Mouse (Mus musculus) lung, embryonic 14.5 days (tissue): ENCODE measurements around the gene Ikzf2. TPM values are rescaled to one million over a fixed set of nuclear protein-coding genes. Genes with fewer than 3 reads are reported as not detected.

Experiments
- ATAC-seq: fragments of 200-750 bp; cut with Nextera tagmentation; 2 replicates; pipeline ENCODE4 v1.8.0; 2017; ENCODE audit warnings: mild to moderate bottlenecking, moderate TSS enrichment, moderate library complexity; ENCODE audit not compliant: insufficient read depth
- DNase-seq: peaks from one replicate; pipeline ENCODE4 v3.0.0-alpha.2; 2015
- H3K27ac ChIP-seq: fragments of 300-500 bp; sonication (generic); 2 replicates; pipeline ENCODE4 v1.5.1; 2014; ENCODE audit warnings: low read depth, mild to moderate bottlenecking, moderate library complexity
- H3K27me3 ChIP-seq: fragments of 300-500 bp; sonication (generic); 2 replicates; pipeline ENCODE4 v1.6.1; 2014; ENCODE audit warnings: low read length, control low read depth; ENCODE audit not compliant: insufficient read depth
- H3K36me3 ChIP-seq: fragments of 300-500 bp; sonication (generic); 2 replicates; pipeline ENCODE4 v1.6.1; 2014; ENCODE audit warnings: control low read depth; ENCODE audit not compliant: insufficient read depth
- H3K4me1 ChIP-seq: fragments of 300-500 bp; sonication (generic); 2 replicates; pipeline ENCODE4 v1.6.1; 2014; ENCODE audit warnings: antibody characterized with exemption, control low read depth; ENCODE audit not compliant: insufficient read depth
- H3K4me2 ChIP-seq: fragments of 300-500 bp; sonication (generic); 2 replicates; pipeline ENCODE4 v1.6.1; 2014; ENCODE audit warnings: mild to moderate bottlenecking
- H3K4me3 ChIP-seq: fragments of 300-500 bp; sonication (generic); 2 replicates; pipeline ENCODE4 v1.5.1; 2014; ENCODE audit warnings: low read depth, low read length
- H3K9ac ChIP-seq: fragments of 300-500 bp; sonication (generic); 2 replicates; pipeline ENCODE4 v1.6.1; 2014
- H3K9me3 ChIP-seq: fragments of 300-500 bp; sonication (generic); 2 replicates; pipeline ENCODE4 v1.6.1; 2016; ENCODE audit warnings: low read depth, low read length, control low read depth
- CTCF ChIP-seq: IDR thresholded peaks from 2 replicates; pipeline ENCODE4 v1.5.1; 2016; ENCODE audit warnings: antibody characterized with exemption, low read depth
- WGBS: fragments of 180-500 bp; shearing (Covaris S2); extraction: QIAGEN DNeasy Blood & Tissue Kit; methylation state at CpG from one replicate; pipeline ENCODE4 v1.1.7; 2014; 5-methylcytosine and 5-hydroxymethylcytosine counted together
- polyA plus RNA-seq: library from polyadenylated mRNA; unstranded; fragments of >200 nt; fragmentation: Nextera tagmentation; extraction: Ambion mirVana; gene quantifications from 2 replicates; pipeline ENCODE4 v1.2.1, GENCODE M21; 2014

Ikzf2 gene
- 2.9 and 3.4 TPM in 2 replicates for polyA plus RNA-seq

DNA sequence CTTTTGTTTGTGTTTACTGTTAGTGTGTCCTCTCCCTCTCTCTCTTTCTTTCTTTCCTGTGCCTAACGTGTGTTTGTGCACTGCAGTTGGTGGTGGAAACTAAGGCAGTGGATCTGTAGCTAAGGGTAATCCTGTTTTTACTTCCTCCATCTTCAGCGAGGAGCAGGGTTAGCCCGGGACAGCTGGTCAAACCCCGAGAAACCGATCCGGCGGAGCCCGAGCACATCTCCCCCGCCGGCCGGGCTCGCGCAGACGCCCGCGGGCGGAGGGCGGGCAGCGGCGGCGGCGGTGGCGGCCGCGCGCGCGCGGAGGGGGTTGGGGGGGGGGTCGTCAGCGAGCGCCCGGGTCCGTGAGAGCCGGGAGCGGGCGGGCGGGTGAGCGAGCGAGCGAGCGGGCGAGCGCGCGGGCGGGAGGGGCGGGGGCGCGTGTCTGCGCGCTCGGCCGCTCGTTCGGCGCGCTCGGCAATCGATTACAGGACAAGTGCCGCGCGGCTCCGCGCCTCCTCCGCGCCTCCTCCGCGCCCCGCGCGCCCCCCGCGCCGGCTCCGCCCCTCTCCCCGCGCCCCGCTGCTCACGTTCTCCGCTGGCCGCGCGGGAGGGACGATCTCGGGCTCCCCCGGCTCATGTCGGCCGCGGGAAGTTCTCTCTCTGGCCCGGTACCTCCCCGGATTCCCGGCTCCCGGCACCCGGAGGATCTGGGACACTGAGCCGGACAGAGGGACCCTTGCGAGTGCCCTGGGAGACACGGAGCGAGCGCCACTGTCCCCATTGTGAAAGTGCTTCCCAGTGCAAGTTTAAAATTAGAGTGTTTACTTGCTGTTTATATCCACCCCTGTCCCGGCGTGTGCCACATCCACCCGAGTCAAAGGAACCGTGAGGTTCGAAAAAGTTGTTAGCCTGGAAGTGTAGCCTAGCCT lies at the start of gene Ikzf2:
Gene Ikzf2 (minus strand): TSS at position 170 of the 916 bp plus-strand sequence.
- no peaks in the 10 kb centered on the region for H3K36me3 ChIP-seq
- DNase-seq = peak; percentile 87
- peak within 1 kb of the TSS; percentile 67 for H3K4me2 ChIP-seq
- under 1% methylated on average over 59 of the region's 105 CpGs for WGBS
- peak within 1 kb of the TSS; percentile 69 for H3K9ac ChIP-seq
- no peaks in the 10 kb centered on the region for H3K4me1 ChIP-seq
- H3K27me3 ChIP-seq = no peaks in the 10 kb centered on the region
- peak; percentile 92 for ATAC-seq
- H3K4me3 ChIP-seq = peak within 1 kb of the TSS; percentile 73
- H3K9me3 ChIP-seq = no peaks in the 10 kb centered on the region
- H3K27ac ChIP-seq = peak within 1 kb of the TSS; percentile 83
- no peak for TF ChIP-seq CTCF

DNA sequence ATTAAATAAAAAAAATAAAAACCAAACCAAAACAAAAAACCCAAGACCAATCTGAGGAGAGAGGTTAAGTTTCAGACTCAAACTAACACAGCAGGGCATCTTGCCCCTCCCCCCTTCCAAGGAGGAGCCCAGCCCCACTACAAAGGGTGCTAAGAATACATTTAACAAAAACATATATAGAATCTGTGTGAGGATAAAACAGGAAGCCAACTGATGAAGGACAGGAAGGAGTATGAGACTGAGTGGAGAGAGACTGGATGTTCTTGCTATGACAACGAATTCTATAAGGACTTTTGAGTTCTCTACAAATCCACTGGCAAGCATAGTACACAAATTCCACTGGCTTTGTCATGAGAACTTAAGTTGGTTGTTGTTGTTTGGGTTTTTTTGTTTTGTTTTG lies 42.7 kb upstream of the Ikzf2 start:
- H3K27me3 ChIP-seq = no peaks in the 10 kb centered on the region
- ATAC-seq (no peak), DNase-seq (no peak)
- H3K36me3 ChIP-seq = no peaks in the 10 kb centered on the region
- H3K27ac ChIP-seq = no peak overlapping the region
- WGBS = 55% methylated on average over 1 of the region's 1 CpGs
- H3K4me1 ChIP-seq = 0 out of 2 replicates have a peak, but pooled peaks cover 2% of the 10 kb centered on the region
- TF ChIP-seq CTCF = no peak
- no peak overlapping the region for H3K4me2 ChIP-seq
- no peaks in the 10 kb centered on the region for H3K9me3 ChIP-seq
- no peak overlapping the region for H3K4me3 ChIP-seq
- no peak overlapping the region for H3K9ac ChIP-seq

DNA sequence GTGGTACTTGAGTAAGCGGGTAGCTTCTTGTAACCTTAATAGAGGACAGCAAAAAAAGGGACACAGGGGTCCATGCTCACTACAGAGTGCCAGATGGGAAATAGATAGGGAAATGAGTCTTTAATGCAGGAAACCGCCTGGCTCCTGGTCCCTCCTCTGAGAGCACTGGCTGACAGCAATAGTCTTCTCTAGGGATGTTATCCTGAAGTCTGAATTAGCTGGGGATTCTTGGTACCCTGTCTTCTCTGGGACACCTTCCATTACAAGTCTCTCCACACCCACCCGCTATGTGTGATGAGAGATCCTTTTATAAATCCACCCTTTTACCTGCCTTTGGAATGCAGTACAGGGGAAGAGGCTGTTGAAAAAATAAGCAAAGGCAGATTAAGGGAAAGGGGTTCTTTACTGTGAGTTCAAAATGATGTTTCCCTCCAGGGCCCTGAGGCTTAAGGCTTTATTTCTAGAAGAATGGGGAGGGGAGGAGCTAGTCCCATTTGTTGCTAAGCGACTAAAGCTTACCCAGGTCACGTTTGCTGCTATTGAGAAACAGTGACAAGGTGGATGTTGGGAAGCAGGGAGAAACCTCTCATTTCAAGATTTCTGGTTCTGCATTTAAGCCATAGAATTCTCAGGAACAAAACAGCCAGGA lies 42.1 kb upstream of the Ikzf2 start:
- Histone ChIP-seq H3K36me3 (no peaks in the 10 kb centered on the region), H3K4me2 (no peak overlapping the region), H3K27ac (no peak overlapping the region), H3K9ac (no peak overlapping the region), H3K9me3 (no peaks in the 10 kb centered on the region), H3K4me1 (0 out of 2 replicates have a peak, but pooled peaks cover 2% of the 10 kb centered on the region), H3K27me3 (no peaks in the 10 kb centered on the region), H3K4me3 (no peak overlapping the region)
- WGBS = 25% methylated on average over 5 of the region's 5 CpGs
- ATAC-seq (0 out of 2 replicates have a peak, but pooled peaks have one; percentile 38), DNase-seq (peak; percentile 31)
- no peak for TF ChIP-seq CTCF

DNA sequence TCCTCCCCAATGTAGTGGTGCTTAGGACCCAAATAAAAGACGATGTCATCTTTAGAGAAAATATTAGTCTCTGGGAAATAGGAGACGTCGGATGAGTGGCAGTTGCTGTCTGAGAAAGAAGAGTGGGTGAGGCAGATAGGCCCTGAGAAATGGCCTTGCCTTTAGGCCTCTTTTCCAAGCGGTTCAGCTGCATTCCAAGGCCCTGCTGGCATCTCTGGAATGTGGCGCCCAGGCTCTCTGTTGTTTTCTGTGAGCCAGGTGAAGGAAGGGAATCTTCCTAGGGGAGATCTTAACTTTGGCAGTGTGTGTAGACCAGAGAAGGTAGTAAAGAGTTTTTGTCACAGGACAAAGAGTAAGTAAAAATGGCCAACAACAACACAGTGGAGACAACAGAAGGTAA lies 40.9 kb upstream of the Ikzf2 start:
- no peak overlapping the region for H3K4me3 ChIP-seq
- no peaks in the 10 kb centered on the region for H3K9me3 ChIP-seq
- H3K4me2 ChIP-seq = no peak overlapping the region
- DNase-seq (peak; percentile 52), ATAC-seq (peak; percentile 73; the same call in 1 of the 2 replicates)
- WGBS = 24% methylated on average over 5 of the region's 5 CpGs
- H3K9ac ChIP-seq = no peak overlapping the region
- no peak for TF ChIP-seq CTCF
- H3K4me1 ChIP-seq = 0 out of 2 replicates have a peak, but pooled peaks cover 2% of the 10 kb centered on the region
- no peaks in the 10 kb centered on the region for H3K27me3 ChIP-seq
- H3K27ac ChIP-seq = no peak overlapping the region; the same call in 1 of the 2 replicates
- no peaks in the 10 kb centered on the region for H3K36me3 ChIP-seq

DNA sequence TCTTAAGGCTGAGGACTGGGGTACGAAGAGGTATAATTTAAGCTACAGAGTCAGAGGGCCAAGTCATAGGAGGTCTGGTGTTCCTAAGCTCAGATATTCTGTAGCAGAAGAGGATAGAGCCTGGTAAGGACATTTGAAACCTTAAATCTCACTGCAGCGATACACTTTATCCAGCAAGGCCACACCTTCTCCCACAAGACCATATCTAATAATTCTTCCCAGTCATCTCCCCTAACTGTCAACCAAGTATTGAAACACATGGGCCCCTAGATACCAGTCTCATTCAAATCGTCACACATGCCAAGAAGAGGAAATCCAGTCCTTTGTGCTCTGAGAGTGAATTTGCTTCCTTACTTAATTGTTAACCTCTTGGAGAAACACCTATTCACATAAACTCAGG lies 30.1 kb upstream of the Ikzf2 start:
- no peak overlapping the region for H3K9ac ChIP-seq
- no peak overlapping the region for H3K27ac ChIP-seq
- H3K4me3 ChIP-seq = no peak overlapping the region
- H3K9me3 ChIP-seq = no peaks in the 10 kb centered on the region
- no peak for TF ChIP-seq CTCF
- WGBS = 75% methylated on average over 3 of the region's 3 CpGs
- DNase-seq (no peak), ATAC-seq (no peak)
- H3K27me3 ChIP-seq = no peaks in the 10 kb centered on the region
- H3K4me2 ChIP-seq = no peak overlapping the region
- H3K36me3 ChIP-seq = no peaks in the 10 kb centered on the region
- H3K4me1 ChIP-seq = no peaks in the 10 kb centered on the region

DNA sequence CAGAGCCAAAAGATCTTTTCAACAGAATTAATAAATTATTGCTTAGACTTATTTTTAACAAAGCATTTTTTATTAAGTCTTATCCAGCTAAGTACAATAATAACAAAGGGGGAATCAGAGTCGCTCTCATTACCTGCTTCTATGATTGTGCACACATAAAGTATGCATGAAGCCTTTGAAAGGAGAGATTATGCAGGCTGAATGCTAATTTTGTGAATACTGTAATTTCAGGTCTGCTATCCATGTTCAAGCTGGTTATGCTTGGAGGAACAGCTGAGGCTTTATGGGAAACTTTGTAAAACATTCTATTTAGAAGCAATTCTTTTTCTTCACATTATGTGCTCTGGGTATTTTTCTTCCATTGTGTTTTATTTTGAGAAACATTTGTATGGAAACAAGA lies 21.5 kb upstream of the Ikzf2 start:
- 85% methylated on average over 1 of the region's 1 CpGs for WGBS
- Histone ChIP-seq H3K9me3 (no peaks in the 10 kb centered on the region), H3K27ac (no peak overlapping the region), H3K27me3 (no peaks in the 10 kb centered on the region), H3K4me1 (no peaks in the 10 kb centered on the region), H3K36me3 (no peaks in the 10 kb centered on the region), H3K4me2 (no peak overlapping the region), H3K9ac (no peak overlapping the region), H3K4me3 (no peak overlapping the region)
- no peak for TF ChIP-seq CTCF
- DNase-seq (no peak), ATAC-seq (no peak)

DNA sequence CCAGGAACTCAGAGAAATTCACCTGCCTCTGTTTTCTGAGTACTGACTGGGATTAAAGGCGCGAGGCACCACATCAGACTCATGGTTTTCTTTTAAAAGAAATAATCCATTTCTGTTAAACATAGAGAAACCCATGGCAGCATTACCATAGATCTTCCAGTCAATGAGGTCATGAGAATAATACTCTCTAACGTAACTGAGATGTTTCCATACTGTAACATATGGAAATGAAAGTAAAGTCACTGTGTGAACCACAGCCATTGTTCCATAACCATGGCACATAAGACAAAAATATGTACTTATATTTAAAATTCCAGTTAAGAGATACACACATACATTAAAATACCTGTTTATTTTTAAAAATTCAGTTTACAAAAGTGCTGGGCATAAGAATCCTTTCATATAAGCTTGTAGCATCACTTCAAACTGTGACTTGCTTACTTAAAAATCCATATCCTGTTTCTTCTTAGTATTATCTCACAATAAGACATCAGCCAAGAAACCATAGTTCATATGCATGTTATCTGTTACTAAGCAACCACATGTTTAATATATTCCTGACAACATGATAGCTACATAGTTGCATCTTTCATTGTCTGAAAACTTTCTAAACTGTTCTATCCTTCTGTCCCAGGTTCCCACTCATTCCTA lies 16.6 kb upstream of the Ikzf2 start:
- WGBS = 84% methylated on average over 3 of the region's 3 CpGs
- H3K9ac ChIP-seq = no peak overlapping the region
- no peaks in the 10 kb centered on the region for H3K36me3 ChIP-seq
- no peaks in the 10 kb centered on the region for H3K27me3 ChIP-seq
- ATAC-seq = no peak
- H3K27ac ChIP-seq = no peak overlapping the region
- no peak overlapping the region for H3K4me3 ChIP-seq
- TF ChIP-seq CTCF = no peak
- DNase-seq = no peak
- no peaks in the 10 kb centered on the region for H3K4me1 ChIP-seq
- no peaks in the 10 kb centered on the region for H3K9me3 ChIP-seq
- H3K4me2 ChIP-seq = no peak overlapping the region
